Mouse (Mus musculus) erythroblast, embryonic 14.5 days (primary cell): ENCODE measurements around the gene Rnpep.

ENCODE experiments used
- GATA1 ChIP-seq: IDR thresholded peaks from 2 replicates; pipeline ENCODE4 v1.6.1; 2012; ENCODE audit warnings: low read length, inconsistent platforms, mixed read lengths
- TAL1 ChIP-seq: IDR thresholded peaks from 3 replicates; pipeline ENCODE4 v1.6.1; 2012; ENCODE audit warnings: low read length, inconsistent platforms, mixed read lengths

DNA sequence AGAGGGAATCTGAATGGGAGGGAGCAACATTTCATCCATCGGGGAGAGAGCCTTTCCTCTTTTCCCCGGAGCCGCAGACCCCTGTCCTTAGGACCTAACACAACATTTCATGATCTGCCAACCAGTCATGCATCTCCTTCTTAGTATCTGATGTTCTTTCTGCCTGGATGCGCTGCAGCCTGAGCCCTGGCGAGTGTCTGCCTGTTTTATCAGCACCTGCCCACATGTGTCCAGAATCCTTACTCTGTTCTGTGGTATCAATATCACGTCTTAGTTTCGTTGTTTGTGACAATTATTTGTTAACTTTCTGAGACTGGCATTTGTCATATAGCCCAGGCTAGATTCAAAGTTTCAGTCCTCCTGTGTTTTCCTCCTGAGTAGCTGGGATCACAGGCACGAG lies 39.9 kb downstream of the Rnpep start:
- no peak for TF ChIP-seq TAL1
- TF ChIP-seq GATA1: no peak
